Mouse (Mus musculus) E14TG2a.4 (cell line): ENCODE results near the gene Bbs9.

Experiments used
- H3K27me3 ChIP-seq: 2 replicates; pipeline ENCODE4 v1.6.1; 2014; ENCODE audit warnings: low read length, control low read depth; ENCODE audit not compliant: insufficient read depth
- H3K36me3 ChIP-seq: 2 replicates; pipeline ENCODE4 v1.6.1; 2014; ENCODE audit warnings: low read length, control low read depth; ENCODE audit not compliant: insufficient read depth
- H3K4me1 ChIP-seq: replicated peaks from 2 replicates; pipeline ENCODE4 v1.6.1; 2014; ENCODE audit warnings: low read depth, low read length, control low read depth
- H3K4me3 ChIP-seq: replicated peaks from 2 replicates; pipeline ENCODE4 v1.5.1; 2014; ENCODE audit warnings: mild to moderate bottlenecking, low read length
- H3K9me3 ChIP-seq: 2 replicates; pipeline ENCODE4 v1.6.1; 2014; ENCODE audit warnings: low read length, control low read depth
- CTCF ChIP-seq: conservative IDR thresholded peaks from 2 replicates; pipeline ENCODE4 v1.5.1; 2014; ENCODE audit warnings: low read length
- NANOG ChIP-seq: IDR thresholded peaks from 2 replicates; pipeline ENCODE4 v1.6.1; 2014; ENCODE audit warnings: borderline replicate concordance, low read length, mixed read lengths
- POU5F1 ChIP-seq: IDR thresholded peaks from 2 replicates; pipeline ENCODE4 v1.6.1; 2014; ENCODE audit warnings: low read length, borderline replicate concordance

The Bbs9 gene

GRCm38 (mm10) chr9:22776246-22776961, 300.9 kb downstream of the Bbs9 start:
- Histone ChIP-seq H3K4me1 (no peaks in the 10 kb centered on the region), H3K27me3 (no peaks in the 10 kb centered on the region), H3K9me3 (no peaks in the 10 kb centered on the region), H3K36me3 (no peaks in the 10 kb centered on the region), H3K4me3 (no peak overlapping the region)
- no peak for TF ChIP-seq POU5F1
- TF ChIP-seq NANOG: no peak
- no peak for TF ChIP-seq CTCF

- Histone ChIP-seq H3K4me3 (no peak overlapping the region), H3K4me1 (no peaks in the 10 kb centered on the region), H3K36me3 (no peaks in the 10 kb centered on the region), H3K27me3 (no peaks in the 10 kb centered on the region), H3K9me3 (no peaks in the 10 kb centered on the region)
- TF ChIP-seq CTCF: no peak
- no peak for TF ChIP-seq POU5F1
- no peak for TF ChIP-seq NANOG
Measured at GRCm38 (mm10) chr9:22777425-22777824, 301.9 kb downstream of the Bbs9 start.

DNA sequence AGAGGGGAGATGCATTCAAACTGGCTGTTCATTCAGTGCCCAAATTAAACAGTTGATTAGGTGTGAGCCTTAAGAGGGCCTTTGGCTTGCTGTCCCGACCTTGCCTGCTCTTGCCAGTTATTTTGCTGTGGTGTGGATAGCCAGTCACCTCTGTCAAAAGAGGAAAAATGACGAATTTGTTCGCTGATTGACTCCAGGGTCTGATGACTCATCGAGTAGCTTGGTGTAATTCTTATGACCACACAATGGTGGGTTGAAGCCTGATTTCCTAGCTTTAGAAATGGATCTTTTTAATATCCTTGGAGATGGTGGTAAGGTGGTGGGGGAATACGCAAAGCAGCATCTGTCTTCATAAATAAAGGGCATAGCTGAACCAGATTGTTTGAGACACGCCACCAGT, 304.1 kb downstream of the Bbs9 start:
- H3K4me3 ChIP-seq: no peak overlapping the region
- no peaks in the 10 kb centered on the region for H3K36me3 ChIP-seq
- TF ChIP-seq NANOG: no peak
- TF ChIP-seq POU5F1: no peak
- TF ChIP-seq CTCF: no peak
- H3K4me1 ChIP-seq: peaks cover 14% of the 10 kb centered on the region
- H3K27me3 ChIP-seq: no peaks in the 10 kb centered on the region
- no peaks in the 10 kb centered on the region for H3K9me3 ChIP-seq

GRCm38 (mm10) chr9:22786006-22786405, 310.5 kb downstream of the Bbs9 start:
- TF ChIP-seq POU5F1: no peak
- no peak for TF ChIP-seq NANOG
- Histone ChIP-seq H3K4me1 (peaks cover 17% of the 10 kb centered on the region), H3K36me3 (no peaks in the 10 kb centered on the region), H3K27me3 (no peaks in the 10 kb centered on the region), H3K4me3 (no peak overlapping the region), H3K9me3 (no peaks in the 10 kb centered on the region)

- TF ChIP-seq CTCF: no peak
- TF ChIP-seq NANOG: no peak
- no peak for TF ChIP-seq POU5F1
- Histone ChIP-seq H3K36me3 (no peaks in the 10 kb centered on the region), H3K4me1 (peaks cover 14% of the 10 kb centered on the region), H3K27me3 (no peaks in the 10 kb centered on the region), H3K4me3 (no peak overlapping the region), H3K9me3 (no peaks in the 10 kb centered on the region)
Measured at GRCm38 (mm10) chr9:22788423-22788822, 312.9 kb downstream of the Bbs9 start.

GRCm38 (mm10) chr9:22788850-22789249, 313.3 kb downstream of the Bbs9 start:
- Histone ChIP-seq H3K36me3 (no peaks in the 10 kb centered on the region), H3K4me3 (no peak overlapping the region), H3K27me3 (no peaks in the 10 kb centered on the region), H3K4me1 (peaks cover 10% of the 10 kb centered on the region), H3K9me3 (no peaks in the 10 kb centered on the region)
- TF ChIP-seq POU5F1: no peak
- TF ChIP-seq NANOG: no peak
- no peak for TF ChIP-seq CTCF

DNA sequence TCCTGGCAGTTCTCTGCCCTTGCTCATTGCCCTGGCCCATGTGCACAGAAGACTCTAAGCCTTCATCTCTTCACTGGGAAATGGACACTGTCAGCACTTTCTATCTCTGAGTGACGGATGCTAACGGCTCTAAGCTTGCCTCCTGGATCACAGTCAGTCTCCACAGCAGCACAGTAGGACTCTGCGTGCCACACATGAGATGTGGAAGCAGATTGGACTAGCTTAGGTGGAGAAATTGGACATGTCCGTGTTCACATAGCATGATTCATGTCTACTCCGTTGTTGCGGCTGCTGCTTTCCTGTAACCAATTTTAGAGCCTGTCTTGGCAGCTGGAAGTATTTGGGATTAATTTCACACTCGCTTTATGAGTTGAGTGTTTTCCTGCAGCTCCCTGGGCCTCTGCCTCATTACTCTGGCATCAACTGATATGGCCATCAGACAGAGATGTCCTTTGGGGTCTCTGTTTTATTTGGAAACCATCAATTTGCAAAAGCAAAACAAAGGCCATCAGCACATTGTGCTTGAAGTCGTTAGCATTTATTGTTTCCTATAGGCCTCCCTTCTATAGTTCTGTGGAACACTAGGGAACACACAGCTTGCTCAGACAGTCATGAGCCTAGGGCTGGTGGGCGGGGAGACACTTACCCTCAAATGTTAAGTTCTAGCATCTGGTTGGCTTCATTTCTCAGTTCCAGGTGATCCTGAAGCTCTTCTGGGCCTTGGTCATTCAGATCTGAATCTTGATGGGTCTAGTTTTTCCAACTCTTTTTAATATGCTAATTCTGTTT, 314.1 kb downstream of the Bbs9 start:
- Histone ChIP-seq H3K27me3 (no peaks in the 10 kb centered on the region), H3K4me1 (peaks cover 8% of the 10 kb centered on the region), H3K9me3 (no peaks in the 10 kb centered on the region), H3K36me3 (no peaks in the 10 kb centered on the region), H3K4me3 (no peak overlapping the region)
- TF ChIP-seq POU5F1 (no peak), NANOG (no peak), CTCF (no peak)

DNA sequence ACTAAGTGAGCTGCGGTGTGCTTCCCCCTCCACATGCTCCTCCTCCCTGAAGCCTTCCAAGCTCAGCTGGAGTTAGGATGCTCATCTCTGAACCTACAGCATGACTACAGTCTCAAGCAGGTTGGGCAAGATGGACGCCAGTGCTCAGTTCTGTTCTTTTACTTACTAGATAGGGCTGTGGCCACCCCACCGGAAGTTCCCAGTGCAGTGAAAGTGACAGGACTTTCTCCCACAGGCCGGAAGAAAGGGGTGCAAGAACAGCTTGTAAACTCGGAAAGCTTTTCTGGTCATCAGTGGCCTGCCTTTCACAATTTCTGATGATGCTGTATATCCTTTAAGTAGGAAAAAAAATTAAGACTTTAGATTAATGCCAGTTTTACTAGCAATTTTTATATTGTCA, 315.7 kb downstream of the Bbs9 start:
- Histone ChIP-seq H3K4me3 (no peak overlapping the region), H3K4me1 (peaks cover 8% of the 10 kb centered on the region), H3K36me3 (no peaks in the 10 kb centered on the region), H3K27me3 (no peaks in the 10 kb centered on the region), H3K9me3 (no peaks in the 10 kb centered on the region)
- TF ChIP-seq NANOG (no peak), POU5F1 (no peak), CTCF (no peak)
